Mouse (Mus musculus) heart, adult 2 months (tissue): Measurements from ENCODE around the gene Abcc3. TPM values are rescaled to one million over a fixed set of nuclear protein-coding genes. Genes with fewer than 3 reads are reported as not detected.

ENCODE experiments used
- DNase-seq, 2 experiments: peaks; one replicate each; pipeline ENCODE4 v3.0.0; 2021
- H3K27ac ChIP-seq: fragments of 200-600 bp; 2 replicates; pipeline ENCODE4 v1.8.1; 2022
- H3K27me3 ChIP-seq: fragments of 200-500 bp; 2 replicates; pipeline ENCODE4 v1.6.1; 2012; ENCODE audit warnings: mild to moderate bottlenecking, low read length, inconsistent platforms, mixed read lengths; ENCODE audit not compliant: control insufficient read depth, insufficient read depth
- H3K36me3 ChIP-seq: fragments of 200-500 bp; 2 replicates; pipeline ENCODE4 v1.6.1; 2012; ENCODE audit warnings: low read length, inconsistent platforms; ENCODE audit not compliant: control insufficient read depth, insufficient read depth
- H3K4me1 ChIP-seq: fragments of 200-500 bp; 2 replicates; pipeline ENCODE4 v1.6.1; 2011; ENCODE audit warnings: low read length; ENCODE audit not compliant: control insufficient read depth, insufficient read depth
- H3K4me3 ChIP-seq: fragments of 200-600 bp; 2 replicates; pipeline ENCODE4 v1.8.1; 2022
- H3K79me2 ChIP-seq: fragments of 200-500 bp; replicated peaks from 2 replicates; pipeline ENCODE4 v1.6.1; 2012; ENCODE audit warnings: mild to moderate bottlenecking, inconsistent platforms, low read length, moderate library complexity, mixed read lengths; ENCODE audit not compliant: control insufficient read depth, insufficient read depth
- H3K9ac ChIP-seq: fragments of 200-500 bp; 2 replicates; pipeline ENCODE4 v1.6.1; 2012; ENCODE audit warnings: low read depth, mild to moderate bottlenecking, control low read depth, inconsistent platforms, low read length, mixed read lengths
- CTCF ChIP-seq: fragments of 200-600 bp; IDR thresholded peaks from 2 replicates; pipeline ENCODE4 v1.8.1; 2022; ENCODE audit warnings: antibody characterized with exemption, mild to moderate bottlenecking, moderate library complexity
- EP300 ChIP-seq: fragments of 200-500 bp; IDR thresholded peaks from 2 replicates; pipeline ENCODE4 v1.6.1; 2011; ENCODE audit warnings: low read depth, low read length, control low read depth; ENCODE audit not compliant: insufficient read depth
- POLR2A ChIP-seq: fragments of 200-500 bp; IDR thresholded peaks from 2 replicates; pipeline ENCODE4 v1.6.1; 2011; ENCODE audit warnings: mild to moderate bottlenecking, low read depth, low read length, control low read depth; ENCODE audit not compliant: insufficient read depth
- WGBS: fragments of 180-500 bp; shearing (Covaris S2); methylation state at CpG from one replicate; pipeline ENCODE4 v1.1.7; 2018; 5-methylcytosine and 5-hydroxymethylcytosine counted together
- intact Hi-C: fragments of 180-260 bp; cut with DNase I; formaldehyde crosslinking; loops from one replicate; pipeline ENCODE4 v1.15.1; 2025
- polyA plus RNA-seq: library from polyadenylated mRNA; depleted of rRNA; stranded (reverse); fragments of >200 nt; gene quantifications from 2 replicates; pipeline ENCODE4 v1.2.3, GENCODE M21; 2012
- total RNA-seq, 2 experiments: library from RNA; stranded (reverse); gene quantifications; 2 replicates each; pipeline ENCODE4 v1.2.3; 2021

The Abcc3 gene
- total and polyA plus RNA-seq, 3 experiments, result 1.6 to 2.3 (median 2.0) TPM

DNA sequence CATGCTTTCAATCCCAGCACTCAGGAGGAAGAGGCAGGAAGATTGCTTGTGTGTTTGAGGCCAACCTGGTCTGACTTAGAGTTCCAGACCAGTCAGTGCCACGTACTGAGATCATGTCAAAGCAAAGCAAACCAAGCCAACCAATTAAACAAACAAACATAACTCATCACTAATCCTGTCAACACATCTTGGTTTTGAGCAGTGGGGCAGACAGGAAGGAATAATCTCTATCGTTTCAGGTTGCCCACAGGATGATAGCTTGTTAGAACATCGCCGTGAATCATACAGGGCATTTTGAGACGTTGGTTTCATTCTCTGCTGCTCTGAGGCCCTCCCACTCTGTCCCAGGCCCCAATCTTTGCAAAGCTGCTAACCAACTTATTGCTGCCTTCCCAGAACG lies 22.8 kb downstream of the Abcc3 start:
- WGBS, result 79% methylated on average over 6 of the region's 6 CpGs
- Histone ChIP-seq H3K79me2 (no peaks in the 10 kb centered on the region), H3K27me3 (no peaks in the 10 kb centered on the region), H3K36me3 (no peaks in the 10 kb centered on the region), H3K4me3 (no peak overlapping the region), H3K27ac (no peak overlapping the region), H3K4me1 (no peaks in the 10 kb centered on the region), H3K9ac (no peak overlapping the region)
- intact Hi-C loops, result no loop called here
- no peak for DNase-seq
- TF ChIP-seq POLR2A (no peak), EP300 (no peak), CTCF (no peak)

DNA sequence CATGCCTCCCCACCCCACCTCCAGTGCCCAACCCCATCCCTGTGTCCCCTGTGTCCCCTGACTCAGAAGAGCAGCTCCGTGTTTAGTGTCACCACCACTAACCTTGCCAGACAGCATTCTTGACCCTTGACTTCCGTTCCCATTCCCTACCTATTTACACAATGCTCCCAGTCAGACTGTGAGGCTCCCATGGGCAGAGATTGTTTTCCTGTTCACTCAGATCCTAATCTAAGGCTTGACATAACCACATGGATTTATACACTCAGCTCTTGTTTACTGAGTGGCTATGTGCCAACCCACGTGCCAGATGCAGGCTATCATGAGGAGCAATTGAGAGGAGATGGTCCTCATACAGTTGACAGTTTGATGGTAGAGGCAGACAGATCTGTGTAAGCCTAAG lies 27.5 kb downstream of the Abcc3 start:
- no peak overlapping the region for H3K27ac ChIP-seq
- DNase-seq, result no peak
- H3K4me3 ChIP-seq, result no peak overlapping the region
- H3K9ac ChIP-seq, result no peak overlapping the region
- TF ChIP-seq POLR2A, result no peak
- no peaks in the 10 kb centered on the region for H3K36me3 ChIP-seq
- 43% methylated on average over 3 of the region's 3 CpGs for WGBS
- H3K27me3 ChIP-seq, result no peaks in the 10 kb centered on the region
- intact Hi-C loops, result no loop called here
- no peaks in the 10 kb centered on the region for H3K79me2 ChIP-seq
- no peaks in the 10 kb centered on the region for H3K4me1 ChIP-seq

DNA sequence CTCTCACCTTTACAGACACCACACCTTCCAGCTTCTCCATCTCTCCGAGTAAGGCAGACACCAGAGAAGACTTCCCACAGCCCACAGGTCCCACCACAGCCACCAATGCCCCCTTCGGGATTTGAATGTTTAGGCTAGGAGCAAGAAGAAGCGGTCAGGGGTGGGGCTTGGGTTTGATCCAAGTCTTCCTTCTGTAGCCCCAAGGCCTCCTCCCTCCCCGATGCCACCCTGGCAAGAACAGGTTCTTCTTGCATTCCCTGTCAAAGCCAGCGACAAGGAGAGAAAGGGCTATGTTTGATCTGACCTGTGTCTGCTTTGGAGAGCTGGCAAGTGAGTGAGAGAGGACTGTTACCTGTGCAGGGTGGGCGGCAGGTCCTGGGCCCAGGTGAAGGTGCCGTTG lies 29.1 kb downstream of the Abcc3 start:
- 77% methylated on average over 7 of the region's 7 CpGs for WGBS
- intact Hi-C loops, result no loop called here
- TF ChIP-seq CTCF (no peak), EP300 (no peak), POLR2A (no peak)

DNA sequence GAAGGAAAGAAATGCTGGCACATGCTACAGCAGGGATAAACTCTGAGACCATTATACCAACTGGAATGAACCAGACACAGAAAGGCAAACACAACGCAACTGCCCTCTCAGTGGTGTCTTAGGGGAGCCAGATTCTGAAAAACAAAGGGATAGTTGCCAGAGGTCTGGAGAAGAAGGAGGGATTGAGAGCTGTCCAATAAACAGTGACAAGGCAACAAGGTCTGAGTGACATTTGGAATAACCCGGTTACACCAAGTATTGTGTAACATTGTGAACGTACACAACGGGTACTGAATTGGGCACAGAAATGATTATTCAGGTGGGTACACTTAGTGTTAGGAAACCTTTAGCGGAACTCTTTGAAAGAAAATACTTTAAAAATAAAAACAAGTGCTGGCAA lies 30.7 kb downstream of the Abcc3 start:
- Histone ChIP-seq H3K79me2 (no peaks in the 10 kb centered on the region), H3K27ac (no peak overlapping the region), H3K27me3 (no peaks in the 10 kb centered on the region), H3K36me3 (no peaks in the 10 kb centered on the region), H3K4me1 (no peaks in the 10 kb centered on the region), H3K4me3 (no peak overlapping the region), H3K9ac (no peak overlapping the region)
- intact Hi-C loops, result no loop called here
- TF ChIP-seq EP300 (no peak), CTCF (no peak), POLR2A (no peak)
- no peak for DNase-seq
- WGBS, result 89% methylated on average over 5 of the region's 5 CpGs

More for the DNA sequence above, 29.1 kb downstream of the Abcc3 start:
- Histone ChIP-seq H3K4me1 (no peaks in the 10 kb centered on the region), H3K36me3 (no peaks in the 10 kb centered on the region), H3K27ac (no peak overlapping the region), H3K27me3 (no peaks in the 10 kb centered on the region), H3K9ac (no peak overlapping the region), H3K79me2 (no peaks in the 10 kb centered on the region), H3K4me3 (no peak overlapping the region)
- DNase-seq, result no peak

DNA sequence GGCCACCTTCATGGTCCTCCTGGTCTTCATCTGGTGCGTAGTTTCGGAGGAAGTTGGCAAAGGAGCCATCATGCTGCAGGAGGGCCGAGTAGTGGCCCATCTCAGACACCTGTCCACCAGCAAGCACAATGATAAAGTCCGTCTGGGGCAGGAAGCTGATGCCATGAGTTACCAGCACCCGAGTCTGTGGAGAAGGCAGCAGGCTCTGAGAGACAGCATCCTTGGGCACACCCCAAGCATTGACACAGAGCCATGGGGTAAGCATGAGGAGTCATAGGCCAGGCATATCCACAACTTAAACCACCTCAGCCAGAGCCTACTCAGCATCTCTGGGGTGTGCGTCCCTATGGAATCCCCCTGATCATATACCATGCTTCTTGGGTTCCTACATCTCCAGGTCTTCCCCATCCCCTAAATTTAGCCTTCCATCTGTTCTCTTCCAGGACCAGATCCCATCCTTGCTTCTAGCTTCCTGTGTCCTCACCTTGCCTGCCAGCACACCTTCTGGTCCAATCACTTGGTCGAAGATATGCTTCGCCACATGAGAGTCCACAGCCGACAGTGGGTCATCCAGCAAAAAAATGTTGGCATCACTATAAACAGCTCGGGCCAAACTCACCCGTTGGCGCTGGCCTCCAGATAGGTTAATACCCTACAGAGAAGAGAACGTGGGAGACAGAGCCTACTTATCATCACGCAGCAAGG lies 31.5 kb downstream of the Abcc3 start:
- Histone ChIP-seq H3K36me3 (no peaks in the 10 kb centered on the region), H3K4me1 (no peaks in the 10 kb centered on the region), H3K79me2 (no peaks in the 10 kb centered on the region), H3K9ac (no peak overlapping the region), H3K4me3 (no peak overlapping the region), H3K27me3 (no peaks in the 10 kb centered on the region), H3K27ac (no peak overlapping the region)
- DNase-seq, result no peak
- 89% methylated on average over 14 of the region's 14 CpGs for WGBS
- intact Hi-C loops, result no loop called here
- TF ChIP-seq CTCF (no peak), POLR2A (no peak), EP300 (no peak)

DNA sequence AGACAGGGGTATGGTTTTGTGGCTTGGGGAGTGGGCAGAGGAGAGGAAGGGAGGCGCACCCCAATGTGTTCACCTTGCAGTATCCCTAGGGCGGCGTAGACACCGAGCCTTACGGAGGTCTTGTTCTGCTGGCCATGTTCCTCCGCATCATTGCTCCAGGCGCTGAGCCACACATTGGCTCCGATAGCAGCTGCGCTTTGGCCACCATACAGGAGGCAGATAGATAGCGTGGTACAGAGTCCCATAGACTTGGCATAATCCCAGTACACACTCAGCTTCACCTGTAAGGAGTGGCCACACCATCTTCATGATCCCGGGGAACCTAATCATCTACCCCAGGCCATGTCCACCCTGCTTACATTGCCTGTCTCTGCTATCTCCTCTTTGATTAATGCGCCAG lies 33.6 kb downstream of the Abcc3 start:
- no peak overlapping the region for H3K9ac ChIP-seq
- WGBS, result 87% methylated on average over 12 of the region's 12 CpGs
- no peaks in the 10 kb centered on the region; the same call in 1 of the 2 replicates for H3K27me3 ChIP-seq
- intact Hi-C loops, result no loop called here
- TF ChIP-seq CTCF (no peak), EP300 (no peak), POLR2A (no peak)
- no peak for DNase-seq
- no peaks in the 10 kb centered on the region for H3K4me1 ChIP-seq
- no peaks in the 10 kb centered on the region for H3K79me2 ChIP-seq
- no peaks in the 10 kb centered on the region for H3K36me3 ChIP-seq
- H3K4me3 ChIP-seq, result no peak overlapping the region
- H3K27ac ChIP-seq, result no peak overlapping the region
